Mouse (Mus musculus) stomach, embryonic 14.5 days (tissue): Measurements from ENCODE around the gene Ergic2. TPM values are rescaled to one million over a fixed set of nuclear protein-coding genes. Genes with fewer than 3 reads are reported as not detected.

Source experiments
- ATAC-seq: fragments of 200-750 bp; cut with Nextera tagmentation; 2 replicates; pipeline ENCODE4 v1.8.0; 2017; ENCODE audit warnings: low read depth, moderate TSS enrichment; ENCODE audit not compliant: insufficient number of reproducible peaks, insufficient read depth, low FRiP score
- H3K27ac ChIP-seq: fragments of 300-500 bp; sonication (generic); 2 replicates; pipeline ENCODE4 v1.5.1; 2014; ENCODE audit warnings: mild to moderate bottlenecking, low read length, moderate library complexity, mixed read lengths
- H3K27me3 ChIP-seq: fragments of 300-500 bp; sonication (generic); 2 replicates; pipeline ENCODE4 v1.6.1; 2014; ENCODE audit warnings: low read length, control low read depth, mixed read lengths; ENCODE audit not compliant: control insufficient read depth, insufficient read depth
- H3K36me3 ChIP-seq: fragments of 300-500 bp; sonication (generic); 2 replicates; pipeline ENCODE4 v1.6.1; 2014; ENCODE audit warnings: mild to moderate bottlenecking, control low read depth, low read length, moderate library complexity, mixed read lengths; ENCODE audit not compliant: control insufficient read depth, insufficient read depth
- H3K4me1 ChIP-seq: fragments of 300-500 bp; sonication (generic); 2 replicates; pipeline ENCODE4 v1.6.1; 2014; ENCODE audit warnings: low read length, control low read depth, mixed read lengths; ENCODE audit not compliant: control insufficient read depth, insufficient read depth
- H3K4me2 ChIP-seq: fragments of 300-500 bp; sonication (generic); replicated peaks from 2 replicates; pipeline ENCODE4 v1.6.1; 2014; ENCODE audit warnings: low read depth, low read length, control low read depth
- H3K4me3 ChIP-seq: fragments of 300-500 bp; sonication (generic); 2 replicates; pipeline ENCODE4 v1.5.1; 2014; ENCODE audit warnings: low read depth, low read length, control low read depth
- H3K9ac ChIP-seq: fragments of 300-500 bp; sonication (generic); replicated peaks from 2 replicates; pipeline ENCODE4 v1.6.1; 2014; ENCODE audit warnings: low read depth, mild to moderate bottlenecking, control low read depth, low read length, moderate library complexity, mixed read lengths
- H3K9me3 ChIP-seq: fragments of 300-500 bp; sonication (generic); 2 replicates; pipeline ENCODE4 v1.6.1; 2016; ENCODE audit warnings: low read depth, low read length, control low read depth; ENCODE audit not compliant: control insufficient read depth
- WGBS: fragments of 180-500 bp; shearing (Covaris S2); extraction: QIAGEN DNeasy Blood & Tissue Kit; methylation state at CpG from one replicate; pipeline ENCODE4 v1.1.7; 2014; 5-methylcytosine and 5-hydroxymethylcytosine counted together
- polyA plus RNA-seq: library from polyadenylated mRNA; unstranded; fragments of >200 nt; fragmentation: Nextera tagmentation; extraction: Ambion mirVana; gene quantifications from 2 replicates; pipeline ENCODE4 v1.2.1, GENCODE M21; 2014

The Ergic2 gene
- polyA plus RNA-seq, 1 experiment from 2014 or later, result 220 TPM

DNA sequence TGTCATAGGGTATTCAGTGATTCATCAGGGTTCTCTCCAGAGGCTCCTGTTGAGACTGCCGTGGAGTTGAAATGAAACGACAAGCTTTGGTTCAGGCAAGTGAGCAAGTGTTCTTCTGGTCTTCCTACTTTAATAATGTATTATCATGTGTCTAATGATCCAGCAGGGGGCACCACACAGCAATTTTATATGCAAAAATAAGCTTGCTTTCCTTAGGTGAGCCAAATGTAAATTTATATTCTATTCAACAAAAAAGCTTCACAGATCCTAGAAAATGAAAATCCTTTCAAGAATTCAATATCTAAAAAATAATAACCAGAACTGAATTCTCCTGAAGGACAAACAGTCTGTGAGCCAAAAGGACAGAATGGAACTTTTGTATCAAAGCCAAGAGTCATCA lies 36.5 kb upstream of the Ergic2 start:
- no peak for ATAC-seq
- Histone ChIP-seq H3K36me3 (no peaks in the 10 kb centered on the region), H3K4me2 (no peak overlapping the region), H3K9me3 (no peaks in the 10 kb centered on the region), H3K4me3 (no peak overlapping the region), H3K27ac (no peak overlapping the region), H3K27me3 (no peaks in the 10 kb centered on the region), H3K4me1 (no peaks in the 10 kb centered on the region), H3K9ac (no peak overlapping the region)
- WGBS, result 30% methylated on average over 2 of the region's 2 CpGs

DNA sequence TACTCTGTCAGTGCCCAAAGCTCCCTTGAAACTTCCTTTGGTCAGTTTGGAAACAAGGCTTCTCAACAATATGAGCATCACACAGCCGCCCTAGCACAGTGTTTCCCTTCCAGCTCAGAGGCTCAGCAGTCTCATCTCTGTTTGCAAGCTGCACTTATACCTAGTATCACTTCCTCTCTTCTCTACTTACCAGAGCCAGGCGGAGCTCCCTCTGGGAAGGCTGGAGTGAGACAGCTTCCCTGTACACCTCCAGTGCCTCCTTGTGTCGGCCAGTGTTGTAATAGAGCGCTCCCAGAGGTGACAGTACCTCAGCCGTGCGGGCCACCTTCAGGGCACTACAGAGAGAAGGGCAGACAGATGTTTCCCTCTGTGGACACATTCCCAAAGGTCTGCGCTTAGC lies 34.4 kb upstream of the Ergic2 start:
- H3K9me3 ChIP-seq, result no peaks in the 10 kb centered on the region
- no peak overlapping the region for H3K9ac ChIP-seq
- H3K27me3 ChIP-seq, result no peaks in the 10 kb centered on the region
- H3K36me3 ChIP-seq, result no peaks in the 10 kb centered on the region
- H3K4me2 ChIP-seq, result no peak overlapping the region
- H3K27ac ChIP-seq, result no peak overlapping the region
- no peaks in the 10 kb centered on the region for H3K4me1 ChIP-seq
- no peak overlapping the region for H3K4me3 ChIP-seq
- ATAC-seq, result no peak
- 78% methylated on average over 7 of the region's 7 CpGs for WGBS

DNA sequence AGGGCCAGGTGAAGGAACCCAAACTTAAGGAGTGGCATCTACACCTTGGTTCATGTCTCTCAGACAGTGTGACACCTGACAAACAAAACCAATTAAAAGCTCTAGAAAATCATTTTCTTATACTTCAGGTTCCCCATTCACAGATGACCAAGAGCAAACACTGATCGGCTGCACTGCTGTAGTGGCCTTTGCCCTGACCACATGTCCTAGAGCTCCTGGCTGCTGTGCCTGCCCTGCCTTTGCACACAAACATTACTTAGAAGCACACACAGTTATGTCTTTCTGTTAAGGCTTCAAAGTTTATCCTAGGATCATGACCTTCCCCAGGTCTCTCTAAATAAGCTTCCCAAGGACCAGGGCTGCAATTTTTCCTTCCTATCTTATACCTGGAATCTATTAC lies 32.7 kb upstream of the Ergic2 start:
- WGBS, result 72% methylated on average over 1 of the region's 1 CpGs
- Histone ChIP-seq H3K4me1 (no peaks in the 10 kb centered on the region), H3K4me2 (no peak overlapping the region), H3K4me3 (no peak overlapping the region), H3K36me3 (no peaks in the 10 kb centered on the region), H3K27me3 (no peaks in the 10 kb centered on the region), H3K9ac (no peak overlapping the region), H3K9me3 (no peaks in the 10 kb centered on the region), H3K27ac (no peak overlapping the region)
- ATAC-seq, result no peak

DNA sequence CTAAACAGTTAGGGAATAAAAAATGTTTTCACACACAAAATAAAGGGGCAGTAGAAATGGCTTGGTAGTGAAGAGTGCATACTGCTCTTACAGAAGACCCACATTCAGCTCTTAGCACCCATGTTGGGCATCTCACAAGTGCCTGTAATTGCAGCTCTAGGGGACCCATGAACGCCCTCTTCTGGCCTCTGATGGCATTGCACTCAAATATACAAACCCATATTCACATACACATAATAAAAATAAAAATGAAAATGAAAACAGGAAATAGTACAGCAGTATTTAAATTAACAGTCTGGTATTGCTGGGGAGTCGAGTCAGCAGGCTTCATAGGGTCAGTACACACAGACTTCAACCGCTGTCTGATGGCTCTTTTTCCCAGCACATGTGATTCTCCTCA lies 30.1 kb upstream of the Ergic2 start:
- Histone ChIP-seq H3K4me2 (no peak overlapping the region), H3K36me3 (no peaks in the 10 kb centered on the region), H3K9ac (no peak overlapping the region), H3K4me1 (no peaks in the 10 kb centered on the region), H3K9me3 (no peaks in the 10 kb centered on the region), H3K27me3 (no peaks in the 10 kb centered on the region), H3K4me3 (no peak overlapping the region), H3K27ac (no peak overlapping the region)
- 60% methylated on average over 3 of the region's 3 CpGs for WGBS
- no peak for ATAC-seq

DNA sequence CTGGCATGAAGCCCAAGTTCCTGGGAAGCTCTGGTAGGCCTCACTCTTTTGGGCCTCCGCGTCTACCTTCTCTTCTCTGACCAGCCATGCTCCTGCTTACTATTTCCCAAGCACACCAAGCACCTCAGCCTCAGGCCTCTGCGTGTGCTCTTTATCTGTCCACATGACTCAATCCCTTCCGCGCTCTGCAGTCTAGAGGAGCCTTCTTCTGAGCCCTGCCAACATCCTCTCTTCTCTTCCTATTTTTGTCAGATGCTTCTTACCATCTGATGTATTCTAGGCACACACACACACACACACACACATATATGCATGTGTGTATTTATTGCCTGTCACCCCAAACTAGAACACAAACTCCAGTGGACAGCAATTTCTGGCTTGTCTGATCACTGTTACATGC lies 29.5 kb upstream of the Ergic2 start:
- no peak for ATAC-seq
- Histone ChIP-seq H3K9ac (no peak overlapping the region), H3K27me3 (no peaks in the 10 kb centered on the region), H3K4me3 (no peak overlapping the region), H3K4me2 (no peak overlapping the region), H3K9me3 (no peaks in the 10 kb centered on the region), H3K36me3 (no peaks in the 10 kb centered on the region), H3K27ac (no peak overlapping the region), H3K4me1 (no peaks in the 10 kb centered on the region)
- WGBS, result 87% methylated on average over 5 of the region's 5 CpGs

DNA sequence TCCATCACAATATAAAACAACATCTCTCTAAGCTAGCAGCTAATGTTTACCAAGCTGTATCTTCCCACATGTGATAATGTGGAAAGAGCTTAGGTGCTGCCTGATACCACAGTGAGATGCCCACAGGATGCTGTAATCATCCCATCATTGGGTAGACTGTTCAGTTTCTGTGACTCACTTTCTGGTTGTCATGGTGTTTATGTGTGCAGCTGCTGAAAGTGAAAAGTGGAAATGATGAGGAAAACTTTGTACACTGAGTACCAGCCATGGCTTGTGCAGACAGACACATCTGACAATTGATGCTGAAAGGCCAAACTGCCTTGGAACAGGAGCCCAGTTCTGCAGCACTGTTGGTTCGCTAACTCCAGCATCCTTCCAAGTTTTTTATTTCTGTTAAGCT lies 27.1 kb upstream of the Ergic2 start:
- no peak for ATAC-seq
- Histone ChIP-seq H3K4me3 (no peak overlapping the region), H3K4me2 (no peak overlapping the region), H3K27me3 (no peaks in the 10 kb centered on the region), H3K4me1 (no peaks in the 10 kb centered on the region), H3K9ac (no peak overlapping the region), H3K27ac (no peak overlapping the region), H3K36me3 (no peaks in the 10 kb centered on the region), H3K9me3 (no peaks in the 10 kb centered on the region)
- WGBS, result 83% methylated on average over 1 of the region's 1 CpGs

DNA sequence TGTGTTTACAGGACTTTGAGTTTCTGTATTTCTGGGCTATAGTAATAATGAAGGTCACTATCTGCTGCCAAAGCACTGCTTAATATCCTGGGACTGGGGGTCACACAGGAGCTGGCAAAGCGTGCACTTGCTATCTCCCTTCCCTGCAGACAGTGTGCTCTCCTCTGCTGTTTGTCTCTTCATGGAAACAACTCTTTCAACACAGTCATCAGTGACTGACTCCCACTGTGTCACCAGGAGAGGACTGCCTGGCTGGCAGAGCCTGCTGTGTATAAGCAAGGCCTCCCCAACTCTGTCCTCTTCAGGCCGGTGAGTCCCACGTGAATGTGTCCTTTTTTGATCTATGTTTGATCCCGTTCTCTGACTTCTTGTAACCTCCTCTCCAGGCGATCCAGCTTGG lies 25.3 kb upstream of the Ergic2 start:
- no peak for ATAC-seq
- H3K4me1 ChIP-seq, result no peaks in the 10 kb centered on the region
- 59% methylated on average over 5 of the region's 5 CpGs for WGBS

DNA sequence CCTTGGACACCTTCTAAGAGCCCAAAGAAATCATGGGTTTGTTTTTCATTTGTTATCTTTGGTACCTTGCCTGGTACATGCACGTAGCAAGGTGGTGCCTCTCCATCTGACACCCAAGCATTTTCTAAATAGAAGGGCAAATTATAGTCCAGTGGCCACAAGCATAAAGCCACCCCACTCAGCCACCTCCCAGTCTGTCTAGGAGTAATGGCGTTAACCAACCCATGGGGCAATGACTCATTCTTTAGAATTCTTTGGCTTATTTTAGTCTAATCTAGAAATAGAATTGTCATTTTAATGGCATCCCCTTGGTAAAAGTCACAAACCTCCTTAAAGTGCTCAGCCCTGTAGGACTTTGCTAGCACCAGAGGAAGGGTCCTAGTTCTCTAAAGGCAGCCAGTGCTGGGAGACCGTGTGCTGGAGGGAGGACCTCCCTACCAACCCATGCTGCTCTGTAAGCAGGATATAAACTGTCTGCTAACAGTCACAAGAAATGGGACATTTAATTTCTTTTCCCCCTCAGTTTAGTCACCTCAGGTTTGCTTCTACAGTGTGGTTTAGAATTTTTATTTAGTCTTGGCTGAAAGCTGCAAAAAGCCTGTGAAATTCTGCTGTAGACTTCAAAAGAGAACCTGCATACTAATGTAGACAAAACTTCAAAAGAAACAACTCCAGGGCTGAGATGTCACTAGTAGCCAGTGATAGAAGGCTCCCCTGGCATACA lies 22.1 kb upstream of the Ergic2 start:
- no peak overlapping the region for H3K4me3 ChIP-seq
- ATAC-seq, result no peak

More for the DNA sequence above, 25.3 kb upstream of the Ergic2 start:
- H3K4me3 ChIP-seq, result no peak overlapping the region
- H3K9ac ChIP-seq, result no peak overlapping the region
- H3K36me3 ChIP-seq, result no peaks in the 10 kb centered on the region
- H3K27me3 ChIP-seq, result no peaks in the 10 kb centered on the region
- no peaks in the 10 kb centered on the region for H3K9me3 ChIP-seq
- no peak overlapping the region for H3K27ac ChIP-seq
- no peak overlapping the region for H3K4me2 ChIP-seq

DNA sequence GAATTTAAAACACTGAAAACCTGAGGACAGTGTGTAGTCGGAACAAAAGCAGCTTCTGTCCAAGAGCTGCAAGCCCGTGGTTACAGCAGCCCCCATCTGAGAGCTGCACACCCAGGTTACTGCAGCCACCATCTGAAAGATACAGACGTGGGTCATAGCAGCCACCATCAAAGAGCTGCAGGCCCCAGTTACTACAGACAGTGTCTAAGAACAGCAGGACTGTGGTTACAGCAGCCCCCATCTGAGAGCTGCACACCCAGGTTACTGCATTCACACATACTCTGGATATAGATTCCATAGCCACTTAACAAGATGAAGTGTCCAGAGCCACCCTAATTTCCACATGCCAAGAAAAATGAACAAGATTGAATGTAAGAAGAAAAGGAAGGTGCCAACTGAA lies 15.4 kb upstream of the Ergic2 start:
- Histone ChIP-seq H3K9ac (no peak overlapping the region), H3K4me3 (no peak overlapping the region)
- WGBS, result 69% methylated on average over 3 of the region's 3 CpGs

More for the DNA sequence above, 22.1 kb upstream of the Ergic2 start:
- Histone ChIP-seq H3K27ac (no peak overlapping the region), H3K9ac (no peak overlapping the region), H3K27me3 (no peaks in the 10 kb centered on the region), H3K4me2 (no peak overlapping the region), H3K4me1 (no peaks in the 10 kb centered on the region), H3K36me3 (no peaks in the 10 kb centered on the region), H3K9me3 (no peaks in the 10 kb centered on the region)
- 69% methylated on average over 3 of the region's 3 CpGs for WGBS

More for the DNA sequence above, 15.4 kb upstream of the Ergic2 start:
- no peak for ATAC-seq
- Histone ChIP-seq H3K9me3 (no peaks in the 10 kb centered on the region), H3K36me3 (no peaks in the 10 kb centered on the region), H3K27me3 (no peaks in the 10 kb centered on the region), H3K4me1 (no peaks in the 10 kb centered on the region), H3K27ac (no peak overlapping the region), H3K4me2 (no peak overlapping the region)
